Mouse (Mus musculus): ENCODE results near the gene Fn1. TPM values are rescaled to one million over a fixed set of nuclear protein-coding genes. Genes with fewer than 3 reads are reported as not detected.

Fn1 gene
- total RNA-seq, 2 experiments from 2014 or later, result 55.8 to 113 TPM

GRCm38 (mm10) chr1:71650741-71651140 lies 2.3 kb downstream of the Fn1 start:
- no peak for DNase-seq

GRCm38 (mm10) chr1:71648166-71648565 lies 4.8 kb downstream of the Fn1 start:
- DNase-seq, result no peak

GRCm38 (mm10) chr1:71646774-71647173 lies 6.2 kb downstream of the Fn1 start:
- DNase-seq, result no peak

GRCm38 (mm10) chr1:71645999-71646398 lies 7.0 kb downstream of the Fn1 start:
- DNase-seq, result no peak

- DNase-seq, result no peak
These were observed 7.5 kb downstream of the Fn1 start for GRCm38 (mm10) chr1:71645466-71645865.

GRCm38 (mm10) chr1:71642794-71643193 lies 10.2 kb downstream of the Fn1 start:
- no peak for DNase-seq

- DNase-seq, result no peak
These were observed 11.8 kb downstream of the Fn1 start for GRCm38 (mm10) chr1:71641206-71641605.

GRCm38 (mm10) chr1:71640157-71640556 lies 12.8 kb downstream of the Fn1 start:
- DNase-seq, result no peak

GRCm38 (mm10) chr1:71636665-71637064 lies 16.3 kb downstream of the Fn1 start:
- no peak for DNase-seq

GRCm38 (mm10) chr1:71636116-71636515 lies 16.9 kb downstream of the Fn1 start:
- DNase-seq, result no peak

GRCm38 (mm10) chr1:71635101-71636014 lies 17.6 kb downstream of the Fn1 start:
- no peak for DNase-seq

- no peak for DNase-seq
These were observed 18.5 kb downstream of the Fn1 start for GRCm38 (mm10) chr1:71634471-71634981.

- DNase-seq, result no peak
These were observed 20.6 kb downstream of the Fn1 start for GRCm38 (mm10) chr1:71632387-71632786.

GRCm38 (mm10) chr1:71631811-71632210 lies 21.2 kb downstream of the Fn1 start:
- DNase-seq, result no peak

- DNase-seq, result no peak
These were observed 22.8 kb downstream of the Fn1 start for GRCm38 (mm10) chr1:71630243-71630642.

- DNase-seq, result no peak
These were observed 29.4 kb downstream of the Fn1 start for GRCm38 (mm10) chr1:71623625-71624024.

GRCm38 (mm10) chr1:71621526-71621925 lies 31.5 kb downstream of the Fn1 start:
- no peak for DNase-seq

GRCm38 (mm10) chr1:71614545-71615246 lies 38.3 kb downstream of the Fn1 start:
- no peak for DNase-seq

- DNase-seq, result no peak
These were observed 40.7 kb downstream of the Fn1 start for GRCm38 (mm10) chr1:71612256-71612655.

GRCm38 (mm10) chr1:71609916-71610315 lies 43.1 kb downstream of the Fn1 start:
- no peak for DNase-seq

- no peak for DNase-seq
These were observed 43.8 kb downstream of the Fn1 start for GRCm38 (mm10) chr1:71609057-71609775.

GRCm38 (mm10) chr1:71606600-71607325 lies 46.2 kb downstream of the Fn1 start:
- DNase-seq, result no peak

All from adrenal gland, postnatal 36 days (tissue).